Mouse (Mus musculus) yolk sac, embryonic 10.5 days (tissue): ENCODE measurements around the gene Bmpr1a.
A peak's percentile ranks its signal among the peaks of the same experiment; 100 is the strongest.
"Not testable (repeated sequence)": the region's sequence is repeated elsewhere in the genome, so short reads cannot be mapped to it uniquely, and the experiment has no call there.

Source experiments
- DNase-seq: peaks from one replicate; pipeline ENCODE4 v3.0.0-alpha.2; 2017; ENCODE audit warnings: low spot score

Gene Bmpr1a

GRCm38 (mm10) chr14:34382921-34383704 lies 120.0 kb downstream of the Bmpr1a start:
- DNase-seq: no peak

- DNase-seq: peak; percentile 17
Observed at GRCm38 (mm10) chr14:34378560-34379331, 124.4 kb downstream of the Bmpr1a start.

- no peak for DNase-seq
Observed at GRCm38 (mm10) chr14:34377121-34377520, 126.0 kb downstream of the Bmpr1a start.

GRCm38 (mm10) chr14:34375941-34376340 lies 127.2 kb downstream of the Bmpr1a start:
- no peak for DNase-seq

- no peak for DNase-seq
Observed at GRCm38 (mm10) chr14:34375415-34375904, 127.7 kb downstream of the Bmpr1a start, which contains the start of gene Mmrn2. Gene Mmrn2 (plus strand): TSS chr14:34375465.

- DNase-seq: no peak
Observed at GRCm38 (mm10) chr14:34374577-34374976, 128.6 kb downstream of the Bmpr1a start, which contains the start of gene Sncg. Gene Sncg (minus strand): TSS chr14:34374789.

- no peak for DNase-seq
Observed at GRCm38 (mm10) chr14:34373581-34373980, 129.6 kb downstream of the Bmpr1a start.

- no peak for DNase-seq
Observed at GRCm38 (mm10) chr14:34372646-34373045, 130.5 kb downstream of the Bmpr1a start.

GRCm38 (mm10) chr14:34371763-34372162 lies 131.4 kb downstream of the Bmpr1a start:
- DNase-seq: no peak

- DNase-seq: no peak
Observed at GRCm38 (mm10) chr14:34370921-34371320, 132.2 kb downstream of the Bmpr1a start.

- DNase-seq: no peak
Observed at GRCm38 (mm10) chr14:34370203-34370602, 132.9 kb downstream of the Bmpr1a start.

GRCm38 (mm10) chr14:34365147-34365507 lies 138.0 kb downstream of the Bmpr1a start:
- DNase-seq: no peak

- DNase-seq: not testable (repeated sequence)
Observed at GRCm38 (mm10) chr14:34364254-34365146, 138.6 kb downstream of the Bmpr1a start.

- peak; percentile 26 for DNase-seq
Observed at GRCm38 (mm10) chr14:34363490-34364253, 139.5 kb downstream of the Bmpr1a start.

- peak; percentile 53 for DNase-seq
Observed at GRCm38 (mm10) chr14:34362726-34363445, 140.3 kb downstream of the Bmpr1a start.

- DNase-seq: no peak
Observed at GRCm38 (mm10) chr14:34362135-34362534, 141.0 kb downstream of the Bmpr1a start.
